Mouse (Mus musculus): ENCODE results near the gene Fezf2.

The Fezf2 gene

DNA sequence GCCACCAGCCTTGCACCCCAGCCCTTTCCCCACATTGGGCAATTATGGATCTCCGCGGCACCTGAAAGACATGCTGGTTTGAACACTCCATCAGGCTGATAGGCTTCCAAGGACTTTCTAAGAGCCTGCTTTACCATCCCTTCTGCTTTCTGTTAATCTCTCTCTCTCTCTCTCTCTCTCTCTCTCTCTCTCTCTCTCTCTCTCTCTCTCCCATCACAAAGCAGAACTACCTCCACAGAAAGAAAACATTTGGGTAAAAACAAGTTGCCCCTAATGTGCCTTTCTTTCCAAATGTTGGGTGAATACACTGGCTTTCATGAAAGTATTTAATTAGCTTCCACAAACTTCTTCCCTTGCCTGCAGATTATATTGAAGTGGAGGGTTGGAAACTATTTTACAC, at the start of gene Fezf2:
TSS of gene Fezf2 (minus strand) at position 101 of the 400 bp plus-strand sequence.
- DNase-seq: no peak

- DNase-seq: no peak
Observed at GRCm38 (mm10) chr14:12397561-12397960, 49.6 kb upstream of the Fezf2 start.

DNA sequence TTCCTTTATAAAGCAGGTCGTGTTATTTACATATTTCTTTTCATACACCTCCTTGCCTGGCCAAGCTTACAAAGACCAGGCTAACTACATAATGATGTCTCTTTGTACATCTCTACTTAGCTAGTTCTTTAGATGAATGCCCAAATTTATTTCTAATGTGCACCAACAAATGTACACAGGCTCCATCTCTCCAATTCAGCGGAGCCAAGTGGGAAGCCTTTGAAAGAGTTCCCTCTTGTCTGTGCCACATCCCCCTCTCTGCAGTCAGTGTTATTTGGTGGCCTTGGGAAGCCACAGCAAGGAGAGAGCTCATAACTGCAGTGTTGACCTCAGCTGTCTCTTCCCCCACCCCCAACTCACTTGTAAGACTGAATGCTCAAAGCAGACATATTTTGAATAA, 46.3 kb upstream of the Fezf2 start:
- DNase-seq: no peak

GRCm38 (mm10) chr14:12393271-12393861, 45.4 kb upstream of the Fezf2 start:
- no peak for DNase-seq

DNA sequence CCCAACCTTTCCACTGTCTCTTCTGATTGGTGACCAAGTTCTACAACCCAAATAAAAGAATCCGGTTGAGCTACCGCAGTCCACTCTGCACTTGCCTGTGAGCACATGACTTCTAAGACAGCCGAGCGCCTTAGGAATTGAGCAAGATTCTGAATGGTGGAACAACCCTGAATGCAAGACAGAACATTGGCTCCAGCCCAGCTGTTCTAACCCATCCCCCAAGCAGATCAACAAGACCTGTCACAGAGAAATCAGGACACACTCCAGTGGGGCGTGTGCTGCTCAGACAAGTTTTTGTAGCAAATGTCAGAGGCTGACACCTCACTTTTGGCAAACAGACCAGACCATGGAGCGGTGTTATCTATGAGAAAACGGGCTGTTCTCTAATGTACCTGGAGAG, 43.2 kb upstream of the Fezf2 start:
- no peak for DNase-seq

- no peak for DNase-seq
Observed at GRCm38 (mm10) chr14:12388806-12389436, 40.9 kb upstream of the Fezf2 start.

DNA sequence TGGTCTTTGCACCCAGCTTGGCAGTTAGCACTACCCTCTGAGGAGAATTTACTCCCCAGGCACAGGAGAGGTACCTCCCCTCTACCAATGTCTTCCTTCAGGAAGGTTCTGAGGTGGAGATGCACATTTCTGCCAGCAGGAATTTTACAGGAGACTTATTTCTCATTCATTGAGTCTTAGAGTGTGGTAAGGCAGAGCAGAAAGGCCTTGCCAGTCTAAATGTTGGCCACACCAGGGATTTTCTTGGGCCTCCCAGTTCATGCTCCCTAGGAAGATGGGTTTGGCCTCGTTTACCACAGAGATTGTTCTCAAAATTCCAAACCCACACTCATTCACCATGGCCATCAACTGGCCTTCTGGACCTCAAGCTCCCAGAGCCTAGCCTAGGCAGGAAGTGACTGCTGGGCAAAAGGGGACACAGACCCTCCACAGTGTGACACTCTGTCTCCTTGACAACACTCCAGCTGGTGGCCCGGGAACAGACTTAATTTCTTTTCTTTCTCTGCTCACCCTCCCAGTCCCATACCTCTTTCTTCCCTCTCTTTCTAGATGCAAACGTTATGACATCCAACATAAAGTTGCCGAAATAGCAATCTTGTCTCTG, 40.3 kb upstream of the Fezf2 start:
- no peak for DNase-seq

DNA sequence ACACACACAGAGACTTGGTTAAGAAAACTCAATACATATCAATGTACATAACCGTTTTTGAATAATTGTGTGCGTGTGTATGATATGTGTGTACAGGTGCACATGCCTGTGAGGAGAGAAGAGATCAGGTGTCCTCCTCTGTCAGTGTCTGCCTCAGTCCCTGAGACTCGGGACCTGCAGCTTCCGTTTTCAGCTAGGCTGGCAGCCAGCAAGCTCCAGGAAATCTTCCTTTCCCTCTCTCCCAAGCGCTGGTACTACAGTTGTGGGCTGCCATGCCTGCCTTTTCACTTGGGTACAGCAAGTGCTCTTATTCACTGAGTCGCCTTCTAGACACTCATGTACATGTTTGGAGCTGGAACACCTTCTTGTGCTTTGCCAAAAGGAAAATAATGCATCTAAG, 39.2 kb upstream of the Fezf2 start:
- no peak for DNase-seq

DNA sequence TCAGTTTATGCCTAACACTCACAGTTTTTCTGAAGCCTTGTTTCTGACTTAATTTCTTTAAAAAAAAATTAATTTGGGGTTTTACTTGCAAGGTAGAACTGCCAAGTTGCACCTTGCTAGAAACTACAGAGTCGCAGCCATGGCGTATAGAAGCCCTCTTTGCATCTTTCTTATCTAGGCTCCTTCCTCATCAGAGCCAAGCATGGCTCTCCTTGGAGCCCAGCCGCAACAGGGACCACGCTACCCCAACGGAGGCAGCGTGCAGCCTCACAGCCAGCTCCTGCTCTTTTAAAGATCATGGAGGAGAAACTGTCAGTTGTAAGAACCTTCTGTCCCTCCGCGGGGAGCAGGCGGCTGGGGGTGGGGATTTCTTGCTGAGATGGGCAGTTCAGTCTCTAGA, 29.9 kb upstream of the Fezf2 start:
- DNase-seq: no peak

DNA sequence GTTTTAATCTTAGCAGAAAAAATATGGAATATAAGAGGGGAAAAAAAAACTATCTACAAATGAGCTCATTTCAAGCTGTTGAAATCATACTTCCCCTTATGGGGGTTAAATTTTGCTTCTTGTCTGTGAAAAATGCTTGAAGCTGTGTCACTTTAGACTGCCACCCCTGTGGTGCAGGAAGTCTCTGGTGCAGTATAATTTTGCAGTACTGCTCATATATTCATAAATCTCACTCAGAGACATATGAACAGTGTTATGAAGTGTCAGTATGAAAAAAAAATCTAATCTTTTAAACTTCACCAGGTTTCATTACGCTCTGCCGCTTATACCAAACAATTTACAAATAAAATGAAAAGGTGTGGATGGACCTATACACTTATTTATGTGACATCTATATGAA, 29.3 kb upstream of the Fezf2 start:
- DNase-seq: no peak

DNA sequence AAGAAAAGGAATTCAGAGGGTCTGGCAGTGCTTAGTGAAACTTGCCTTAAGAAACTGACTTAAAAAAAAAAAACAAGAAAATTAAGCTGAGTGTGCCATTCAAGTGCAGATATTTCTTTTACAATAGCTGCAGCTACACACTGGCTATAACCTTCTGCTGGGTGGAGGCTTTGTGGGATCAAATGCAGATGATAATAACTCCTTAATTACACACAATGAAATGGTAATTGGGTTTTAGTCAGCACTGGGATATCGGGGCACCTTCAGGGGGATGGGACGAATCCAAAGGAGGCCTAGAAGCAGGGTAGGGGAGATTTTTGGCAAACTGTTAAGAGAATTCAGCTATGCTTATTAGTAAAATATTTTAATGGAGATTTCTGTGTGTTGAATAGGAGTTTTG, 27.5 kb upstream of the Fezf2 start:
- DNase-seq: no peak

- DNase-seq: no peak
Observed at GRCm38 (mm10) chr14:12350271-12350916, 2.4 kb upstream of the Fezf2 start.

DNA sequence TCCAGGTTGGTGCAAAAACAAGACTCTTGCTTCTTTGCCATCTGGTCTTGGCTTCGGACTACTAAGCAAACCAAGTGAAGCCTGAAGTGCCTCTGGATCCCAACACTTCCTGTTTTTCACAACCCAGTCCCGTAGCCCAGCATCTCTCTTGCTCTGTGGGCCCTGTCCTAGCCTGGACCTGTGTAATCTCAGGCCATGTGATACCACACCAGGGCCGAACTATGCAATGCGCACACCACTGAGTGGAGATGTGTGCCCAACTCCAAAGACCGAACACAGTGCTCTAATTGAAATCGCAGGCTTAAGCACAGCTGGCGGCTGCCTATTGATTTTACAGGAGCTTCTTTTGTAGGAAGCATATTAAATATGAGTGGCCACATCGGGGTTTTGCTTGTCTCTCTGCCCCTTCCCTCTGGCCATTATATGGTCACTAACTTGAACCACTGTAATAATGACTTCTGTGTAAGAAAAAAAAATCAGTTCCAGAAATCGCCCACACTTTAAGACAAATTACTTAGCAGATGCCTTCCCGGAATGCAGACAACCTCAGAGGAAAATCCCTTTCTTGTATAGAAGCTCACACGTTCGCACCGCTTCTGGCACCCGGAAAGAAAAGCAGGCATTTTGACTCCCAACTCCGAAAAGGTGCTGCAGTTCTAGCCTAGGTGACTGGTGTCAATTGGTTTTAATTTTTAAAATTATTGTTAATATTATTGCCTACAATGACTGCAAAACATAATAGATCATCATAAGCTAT, 1.5 kb upstream of the Fezf2 start:
- DNase-seq: no peak

DNA sequence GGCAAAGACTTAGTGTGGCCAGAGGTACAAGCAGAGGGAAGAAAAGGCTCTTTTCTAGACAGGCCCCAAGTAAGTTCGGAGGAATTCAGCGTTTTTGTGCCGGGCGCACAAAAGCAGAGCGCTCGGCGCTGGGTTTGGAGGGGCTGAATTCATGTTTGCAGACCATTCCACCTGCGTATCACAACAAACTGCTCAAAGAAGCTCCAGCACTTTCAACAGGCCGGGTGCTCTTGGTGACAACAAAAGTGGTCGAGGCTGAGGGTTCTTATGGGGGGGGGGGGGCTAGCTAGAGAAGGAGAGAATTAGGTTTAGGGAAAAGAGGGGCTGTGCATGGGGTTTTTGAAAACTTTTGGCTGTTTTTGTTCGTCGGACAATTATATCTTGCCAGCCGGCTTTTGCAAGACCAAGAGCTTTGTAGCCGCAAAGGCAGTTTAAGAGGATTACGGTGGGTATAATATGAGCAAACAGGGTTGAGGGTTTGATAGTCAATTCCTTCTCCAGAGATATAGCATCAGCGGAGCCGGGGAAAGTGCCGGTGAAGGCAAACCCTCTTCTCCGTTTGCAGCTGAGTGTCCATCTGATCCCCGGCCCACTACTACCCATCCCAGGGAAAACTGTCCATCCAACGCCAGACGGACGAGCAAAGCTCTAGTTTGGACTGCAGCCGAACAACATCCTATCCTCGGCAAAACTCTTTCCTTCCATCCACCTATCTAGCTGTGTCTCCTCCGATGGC, 956 bp downstream of the Fezf2 start:
- no peak for DNase-seq

GRCm38 (mm10) chr14:12346011-12346864, 1.8 kb downstream of the Fezf2 start:
- DNase-seq: no peak

DNA sequence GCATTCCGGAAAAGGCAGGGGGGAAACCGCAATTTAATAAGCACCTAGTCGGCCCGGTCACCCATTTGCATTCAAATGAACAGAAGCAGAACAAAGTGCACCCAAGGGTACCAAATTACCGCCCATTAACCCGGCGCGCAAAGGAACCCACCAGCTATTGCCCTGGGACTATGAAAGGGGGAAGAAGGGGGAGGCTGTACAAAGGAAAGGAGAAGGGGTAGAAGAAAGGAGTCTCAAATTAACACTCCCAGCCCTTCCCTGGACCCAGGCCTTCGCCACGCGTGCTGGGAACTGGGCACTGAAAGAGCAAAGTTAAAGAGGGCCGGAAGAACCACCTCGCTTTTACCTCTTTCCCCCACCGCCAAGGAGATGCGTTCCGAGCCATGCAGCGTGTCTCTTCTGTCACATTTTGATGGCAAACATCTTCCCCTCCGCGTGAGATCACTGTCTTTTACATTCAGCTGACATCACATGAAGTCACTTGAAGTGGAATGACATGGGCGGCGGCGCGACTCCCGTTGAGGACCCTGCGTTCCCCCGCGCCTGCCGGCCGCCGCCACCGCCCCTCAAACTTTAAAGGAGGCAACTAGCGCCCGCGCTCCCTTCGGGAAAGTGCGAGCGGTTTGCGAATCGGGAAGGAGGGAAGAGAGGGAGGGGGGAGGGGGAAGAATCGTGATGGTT, 2.6 kb downstream of the Fezf2 start:
- DNase-seq: no peak

DNA sequence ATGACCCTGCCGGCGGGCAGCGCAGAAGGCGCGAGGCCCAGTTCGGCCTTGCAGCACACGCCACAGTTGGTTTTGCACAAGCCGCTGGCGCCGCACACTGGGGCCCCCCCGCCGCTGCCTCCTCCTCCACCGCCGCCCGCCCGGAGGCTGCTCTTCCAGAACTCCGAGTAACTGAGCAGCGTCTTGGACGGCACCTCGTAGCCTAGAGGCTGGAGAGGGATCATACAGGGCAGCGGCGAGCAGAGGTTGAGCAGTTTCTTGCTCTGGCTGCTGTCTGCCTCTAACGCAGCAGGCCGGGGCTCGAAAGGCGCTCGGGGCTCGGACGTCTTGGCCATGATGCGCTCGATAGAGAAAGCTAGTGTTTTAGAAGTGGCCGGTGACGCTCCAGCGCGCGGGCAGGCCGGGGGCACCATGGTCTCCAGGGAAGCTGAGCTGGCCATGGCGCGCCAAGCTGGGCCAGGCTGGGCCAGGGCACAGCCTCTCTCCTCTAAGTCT, 3.2 kb downstream of the Fezf2 start:
- no peak for DNase-seq

- DNase-seq: no peak
Observed at GRCm38 (mm10) chr14:12344061-12344745, 3.8 kb downstream of the Fezf2 start.

DNA sequence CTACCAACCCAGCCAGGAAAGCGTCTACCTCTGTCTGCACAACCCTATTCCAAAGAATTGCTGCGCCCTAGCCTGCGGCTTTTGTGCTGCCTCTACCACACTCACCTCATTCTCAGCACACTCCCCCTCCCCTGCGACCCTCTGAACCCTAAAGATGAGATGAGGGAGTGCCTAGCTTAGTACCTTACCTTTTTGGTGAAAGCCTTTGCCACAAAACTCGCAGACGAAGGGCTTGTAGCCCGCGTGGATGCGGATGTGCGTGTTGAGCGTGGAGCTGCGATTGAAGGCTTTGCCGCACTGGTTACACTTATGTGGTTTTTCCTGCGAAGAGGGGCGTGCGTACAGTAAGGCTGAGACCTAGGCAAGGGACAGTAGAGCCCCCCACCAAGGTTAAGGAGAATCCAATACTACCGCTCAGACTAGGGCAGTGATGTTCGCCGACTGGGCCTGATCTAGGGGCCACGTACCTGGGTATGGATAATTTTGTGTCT, 4.5 kb downstream of the Fezf2 start:
- DNase-seq: no peak

All from liver (tissue).